Mouse (Mus musculus) mouse embryonic stem cell (cell line): ENCODE results near the gene Slc35f1.

Experiments
- in situ Hi-C, 2 experiments: fragments of 300-500 bp; cut with MboI; formaldehyde crosslinking; loops; 1 replicate in 1 of 2; 3 replicates in 1 of 2; pipeline ENCODE4 v1.14.3; 2019 to 2020; ENCODE audit warnings: low sequenced_read_pairs in 2 of 2, low pct_unique_long_range_greater_than_20kb in 1 of 2, mixed read lengths in 1 of 2; ENCODE audit not compliant: unreplicated experiment in 1 of 2

The Slc35f1 gene

GRCm38 (mm10) chr10:52690334-52690991 is at the start of gene Slc35f1:
TSS of gene Slc35f1 (plus strand) at chr10:52690533.
- in situ Hi-C loops = no loop called here

GRCm38 (mm10) chr10:52671234-52671633 is 19.1 kb upstream of the Slc35f1 start:
- in situ Hi-C loops = no loop called here

- in situ Hi-C loops = no loop called here
These were observed 829 bp downstream of the Slc35f1 start for GRCm38 (mm10) chr10:52690992-52691731.

GRCm38 (mm10) chr10:52703688-52704087 is 13.4 kb downstream of the Slc35f1 start:
- in situ Hi-C loops = no loop called here

GRCm38 (mm10) chr10:52704101-52705051 is 14.0 kb downstream of the Slc35f1 start:
- in situ Hi-C loops = no loop called here

DNA sequence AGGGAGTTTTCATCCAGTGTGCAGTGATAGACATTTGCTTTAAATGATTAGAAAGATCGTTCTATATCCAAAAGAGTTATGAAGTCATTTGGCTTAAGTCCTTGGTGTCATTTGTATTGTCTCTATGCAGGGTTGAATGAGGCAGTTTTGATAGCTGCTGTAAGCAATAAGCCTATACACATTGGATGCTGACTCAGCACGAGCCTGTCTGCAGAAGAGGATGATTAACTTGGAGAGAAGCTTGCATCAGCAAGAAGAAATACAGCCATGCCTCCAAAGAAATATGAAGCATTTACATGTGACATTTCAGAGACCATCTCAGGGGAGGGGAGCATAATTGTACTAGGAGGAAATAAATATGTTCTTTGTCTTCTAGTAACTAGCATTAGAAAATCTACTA is 19.1 kb downstream of the Slc35f1 start:
- in situ Hi-C loops = no loop called here

DNA sequence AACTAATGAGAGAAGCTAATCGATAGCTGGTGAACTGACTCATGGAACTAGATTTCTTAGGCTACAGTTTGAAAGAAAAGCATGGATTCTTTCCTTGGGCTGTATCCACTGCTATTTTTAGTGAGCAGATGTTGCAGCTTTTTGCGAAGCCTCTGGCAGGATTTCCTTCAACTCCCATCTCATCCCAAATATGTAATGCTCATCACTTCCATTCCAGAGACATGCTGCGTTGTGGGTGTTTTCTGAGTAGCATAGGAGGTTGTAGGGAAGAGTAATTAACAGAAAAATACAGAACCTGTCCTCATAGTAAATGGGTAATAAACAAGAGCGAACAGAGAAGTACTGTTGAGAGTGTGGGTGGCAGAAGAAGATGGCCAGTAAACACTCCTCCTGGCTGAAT is 21.8 kb downstream of the Slc35f1 start:
- in situ Hi-C loops = no loop called here

DNA sequence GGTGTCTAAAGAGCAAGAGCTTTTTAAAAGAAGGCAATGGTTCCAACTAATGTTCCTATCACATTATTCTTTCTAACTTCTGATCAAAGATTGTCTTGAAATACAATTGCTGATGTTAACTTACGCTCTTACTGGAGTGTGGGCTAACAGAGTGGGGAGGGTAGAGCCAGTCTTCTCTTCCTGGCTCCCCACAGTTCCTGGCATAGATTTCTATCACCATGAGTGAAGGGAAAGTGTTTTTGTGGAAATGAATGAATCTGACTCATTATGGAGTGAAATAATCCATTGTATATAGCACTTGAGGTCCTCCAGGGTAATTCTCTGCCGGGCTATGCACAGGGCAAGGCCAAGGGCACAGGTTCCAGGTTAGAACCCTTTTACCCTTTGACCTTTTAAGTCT is 24.2 kb downstream of the Slc35f1 start:
- in situ Hi-C loops = no loop called here

GRCm38 (mm10) chr10:52715146-52715545 is 24.8 kb downstream of the Slc35f1 start:
- in situ Hi-C loops = no loop called here

- in situ Hi-C loops = no loop called here
These were observed 28.0 kb downstream of the Slc35f1 start for GRCm38 (mm10) chr10:52718199-52718917.

DNA sequence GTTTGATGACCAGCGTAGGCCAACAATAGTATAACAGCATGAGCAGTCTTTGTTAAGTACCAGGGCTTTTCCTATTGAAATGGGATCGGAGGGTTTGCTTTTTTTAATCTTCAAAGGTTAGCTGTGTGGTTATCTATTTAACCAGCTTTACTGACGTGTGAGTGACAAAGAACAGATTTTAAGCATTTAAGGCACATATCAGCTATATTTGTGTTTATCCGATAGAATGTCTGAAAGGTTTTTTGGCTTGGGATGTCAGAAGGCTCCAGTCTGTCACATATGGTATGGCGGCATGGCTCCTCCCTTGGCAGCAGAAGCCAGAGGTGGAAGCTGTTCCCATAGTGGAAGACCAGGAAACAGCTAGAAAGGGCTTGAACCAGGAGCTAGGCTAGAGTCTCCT is 36.3 kb downstream of the Slc35f1 start:
- in situ Hi-C loops = no loop called here

- in situ Hi-C loops = no loop called here
These were observed 52.5 kb downstream of the Slc35f1 start for GRCm38 (mm10) chr10:52742671-52743379.

DNA sequence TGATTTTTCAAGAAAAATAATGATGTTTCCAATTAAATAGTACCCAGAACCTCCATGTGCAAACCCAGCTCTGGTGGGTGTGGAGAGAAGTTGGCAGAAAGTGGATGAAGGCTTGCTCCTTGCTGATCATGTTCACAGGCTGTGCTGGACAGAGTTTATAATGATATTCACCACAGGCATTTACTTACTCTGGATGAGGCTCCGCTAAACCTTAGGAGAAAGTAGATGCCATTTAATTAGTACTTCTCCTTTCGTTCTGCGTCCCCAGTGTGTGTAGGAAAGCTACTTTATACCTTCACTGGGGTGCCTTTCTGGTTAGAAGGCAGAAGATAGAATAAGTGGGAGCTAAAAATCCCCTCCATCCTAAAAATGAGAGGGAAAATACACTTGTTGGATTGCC is 53.5 kb downstream of the Slc35f1 start:
- in situ Hi-C loops = no loop called here

DNA sequence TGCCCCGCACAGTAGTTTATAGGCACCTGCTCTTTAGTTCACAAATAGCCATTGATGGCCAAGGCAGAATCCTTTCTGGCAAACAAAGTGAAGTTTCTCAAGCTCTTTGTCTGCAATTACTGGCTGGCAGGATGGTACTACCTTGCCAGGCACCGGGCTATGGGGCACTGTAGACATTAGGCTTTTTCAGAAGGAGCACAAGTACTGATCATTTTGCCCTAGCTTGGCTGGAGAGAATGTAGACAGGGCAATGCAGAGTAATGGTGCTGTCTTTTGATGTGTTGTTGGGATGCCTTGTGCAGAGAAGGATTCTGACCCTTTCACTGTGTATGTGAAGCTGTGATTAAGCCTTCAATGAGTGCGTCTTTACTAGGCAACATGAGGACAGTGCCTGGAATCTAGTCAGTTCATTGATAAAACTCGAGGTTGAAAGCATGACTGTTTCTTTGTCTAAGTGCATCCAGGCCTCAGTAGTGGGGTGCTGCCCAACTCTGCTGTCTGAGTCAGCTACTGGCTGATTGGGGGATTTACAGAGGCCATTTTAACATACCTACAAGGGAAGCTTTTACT is 57.8 kb downstream of the Slc35f1 start:
- in situ Hi-C loops = no loop called here

DNA sequence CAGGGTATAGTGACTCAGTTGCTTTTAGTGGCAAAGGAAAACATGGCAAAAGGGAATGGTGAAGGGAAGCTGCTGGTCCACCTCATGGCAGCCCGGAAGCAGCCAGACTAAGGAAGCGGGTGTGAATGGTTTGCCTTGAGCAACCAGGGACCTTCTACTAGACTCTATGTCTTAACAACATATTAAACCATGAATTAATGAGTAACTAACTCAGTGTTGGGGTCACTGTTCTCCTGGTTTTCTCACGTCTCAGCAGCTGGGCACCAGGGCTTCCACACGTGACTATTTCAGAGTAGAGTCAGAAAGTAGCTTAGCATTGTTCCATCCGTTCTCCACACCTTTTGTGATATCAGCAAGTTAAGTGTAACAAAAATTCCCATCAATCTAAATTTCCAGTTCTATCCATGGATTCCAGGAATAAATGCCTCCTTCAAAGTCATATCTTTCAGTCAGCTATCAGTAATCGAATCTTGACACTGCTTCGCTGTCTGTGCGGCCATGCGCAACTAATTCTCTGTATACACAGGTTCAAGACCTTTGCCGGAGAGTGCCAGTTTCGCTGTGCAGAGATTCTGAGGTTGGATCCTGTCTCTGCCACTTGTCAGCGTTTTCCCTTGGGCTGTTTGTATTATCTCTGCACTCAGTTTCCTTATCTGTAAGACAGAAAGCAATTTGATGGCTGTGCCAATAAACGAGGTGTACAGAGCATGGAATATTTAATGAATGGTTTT is 65.8 kb downstream of the Slc35f1 start:
- in situ Hi-C loops = no loop called here

DNA sequence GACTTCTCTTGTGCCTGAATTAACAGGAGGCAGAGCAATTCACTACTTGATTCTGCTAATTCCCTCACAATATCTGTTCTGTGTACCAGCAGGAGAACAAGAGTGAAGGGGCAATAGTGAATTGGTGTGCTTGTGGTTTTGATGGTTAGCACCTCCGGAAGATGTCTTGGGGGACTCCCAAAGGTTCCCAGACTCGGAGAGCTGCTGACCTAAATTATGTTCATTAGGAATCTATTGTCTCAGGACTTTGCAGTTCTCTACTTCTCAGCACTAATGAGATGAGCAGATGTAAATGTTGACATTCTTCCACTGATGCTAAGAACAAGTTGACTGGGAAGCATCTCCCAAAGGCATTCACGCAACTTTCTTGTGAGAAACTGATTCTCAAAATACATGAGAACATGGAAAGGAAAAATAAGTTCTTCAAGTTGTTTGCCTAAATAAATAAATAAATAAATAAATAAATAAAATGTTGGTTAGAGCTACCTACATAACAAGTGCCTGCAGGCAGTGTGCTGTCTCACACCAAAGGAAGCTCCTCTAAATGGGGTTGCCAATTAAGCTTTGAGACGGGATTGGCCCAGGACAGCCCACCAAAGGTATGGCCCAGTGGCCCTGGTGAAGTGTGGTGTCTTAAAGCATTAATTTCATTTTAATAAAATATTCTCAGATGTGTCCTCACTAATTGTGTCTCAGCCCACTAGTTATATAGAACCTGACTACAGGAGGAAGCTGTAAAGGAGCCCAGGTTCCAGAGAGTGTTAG is 67.3 kb downstream of the Slc35f1 start:
- in situ Hi-C loops = no loop called here
